Mouse (Mus musculus) embryonic facial prominence, embryonic 14.5 days (tissue): ENCODE measurements around the gene 2510002D24Rik. TPM values are rescaled to one million over a fixed set of nuclear protein-coding genes. Genes with fewer than 3 reads are reported as not detected.

Source experiments
- ATAC-seq: fragments of 200-750 bp; cut with Nextera tagmentation; 2 replicates; pipeline ENCODE4 v1.8.0; 2017; ENCODE audit warnings: low read depth, moderate number of reproducible peaks, moderate TSS enrichment
- DNase-seq: peaks from one replicate; pipeline ENCODE4 v3.0.0-alpha.2; 2015; ENCODE audit warnings: low spot score
- H3K27ac ChIP-seq: fragments of 300-500 bp; sonication (generic); replicated peaks from 2 replicates; pipeline ENCODE4 v1.5.1; 2014; ENCODE audit warnings: low read depth, mild to moderate bottlenecking, low read length, moderate library complexity
- H3K27me3 ChIP-seq: fragments of 300-500 bp; sonication (generic); replicated peaks from 2 replicates; pipeline ENCODE4 v1.6.1; 2014; ENCODE audit warnings: low read length; ENCODE audit not compliant: control insufficient read depth, insufficient read depth
- H3K36me3 ChIP-seq: fragments of 300-500 bp; sonication (generic); 2 replicates; pipeline ENCODE4 v1.6.1; 2014; ENCODE audit warnings: low read length, mixed read lengths; ENCODE audit not compliant: control insufficient read depth, insufficient read depth
- H3K4me1 ChIP-seq: fragments of 300-500 bp; sonication (generic); 2 replicates; pipeline ENCODE4 v1.6.1; 2014; ENCODE audit warnings: antibody characterized with exemption, low read length; ENCODE audit not compliant: control insufficient read depth, insufficient read depth
- H3K4me2 ChIP-seq: fragments of 300-500 bp; sonication (generic); 2 replicates; pipeline ENCODE4 v1.6.1; 2014; ENCODE audit warnings: low read depth, mild to moderate bottlenecking, low read length, moderate library complexity, mixed read lengths
- H3K4me3 ChIP-seq: fragments of 300-500 bp; sonication (generic); 2 replicates; pipeline ENCODE4 v1.5.1; 2014; ENCODE audit warnings: low read depth, mild to moderate bottlenecking, low read length
- H3K9ac ChIP-seq: fragments of 300-500 bp; sonication (generic); 2 replicates; pipeline ENCODE4 v1.6.1; 2014; ENCODE audit warnings: low read depth, mild to moderate bottlenecking, low read length, moderate library complexity, mixed read lengths
- H3K9me3 ChIP-seq: fragments of 300-500 bp; sonication (generic); 2 replicates; pipeline ENCODE4 v1.6.1; 2016; ENCODE audit warnings: low read length; ENCODE audit not compliant: control insufficient read depth
- WGBS: fragments of 180-500 bp; shearing (Covaris S2); extraction: QIAGEN DNeasy Blood & Tissue Kit; methylation state at CpG from one replicate; pipeline ENCODE4 v1.1.7; 2014; 5-methylcytosine and 5-hydroxymethylcytosine counted together
- polyA plus RNA-seq: library from polyadenylated mRNA; unstranded; fragments of >200 nt; fragmentation: Nextera tagmentation; extraction: Ambion mirVana; gene quantifications from 2 replicates; pipeline ENCODE4 v1.2.1, GENCODE M21; 2014

Gene 2510002D24Rik
- polyA plus RNA-seq, 1 experiment from 2014 or later = 20.1 TPM

GRCm38 (mm10) chr16:18876442-18877308, 40.3 kb downstream of the 2510002D24Rik start, which contains the start of the genes Mrpl40 and Hira:
TSS of gene Mrpl40 (minus strand) at chr16:18876862.
TSS of gene Hira (plus strand) at chr16:18877037.
- Histone ChIP-seq H3K9ac (peak within 1 kb of the TSS; percentile 87), H3K4me2 (peak within 1 kb of the TSS; percentile 84), H3K4me1 (0 out of 2 replicates have a peak, but pooled peaks cover 4% of the 10 kb centered on the region)

GRCm38 (mm10) chr16:18877386-18878090, 41.2 kb downstream of the 2510002D24Rik start:
- Histone ChIP-seq H3K9me3 (no peaks in the 10 kb centered on the region), H3K36me3 (peaks cover 29% of the 10 kb centered on the region), H3K4me1 (0 out of 2 replicates have a peak, but pooled peaks cover 4% of the 10 kb centered on the region), H3K27ac (peak overlapping the region; percentile 94), H3K9ac (peak overlapping the region; percentile 87), H3K27me3 (no peaks in the 10 kb centered on the region), H3K4me3 (peak overlapping the region; percentile 89), H3K4me2 (peak overlapping the region; percentile 84)
- 0% methylated on average over 20 of the region's 43 CpGs for WGBS
- peak; percentile 80 for DNase-seq
- peak; percentile 31 for ATAC-seq

More at GRCm38 (mm10) chr16:18876442-18877308, 40.3 kb downstream of the 2510002D24Rik start, which contains the start of the genes Mrpl40 and Hira:
- ATAC-seq (peak; percentile 94), DNase-seq (peak; percentile 95)
- WGBS = under 1% methylated on average over 42 of the region's 93 CpGs
- H3K27ac ChIP-seq = peak within 1 kb of the TSS; percentile 94
- H3K27me3 ChIP-seq = no peaks in the 10 kb centered on the region
- H3K4me3 ChIP-seq = peak within 1 kb of the TSS; percentile 89
- H3K9me3 ChIP-seq = no peaks in the 10 kb centered on the region
- peaks cover 38% of the 10 kb centered on the region for H3K36me3 ChIP-seq

GRCm38 (mm10) chr16:18878091-18878720, 41.8 kb downstream of the 2510002D24Rik start:
- Histone ChIP-seq H3K4me1 (0 out of 2 replicates have a peak, but pooled peaks cover 4% of the 10 kb centered on the region), H3K4me2 (peak overlapping the region; percentile 84), H3K27me3 (no peaks in the 10 kb centered on the region), H3K4me3 (peak overlapping the region; percentile 89), H3K9me3 (no peaks in the 10 kb centered on the region), H3K9ac (peak overlapping the region; percentile 87), H3K36me3 (peaks cover 22% of the 10 kb centered on the region), H3K27ac (peak overlapping the region; percentile 94)
- ATAC-seq = no peak
- DNase-seq = peak; percentile 51
- WGBS = 27% methylated on average over 20 of the region's 20 CpGs

DNA sequence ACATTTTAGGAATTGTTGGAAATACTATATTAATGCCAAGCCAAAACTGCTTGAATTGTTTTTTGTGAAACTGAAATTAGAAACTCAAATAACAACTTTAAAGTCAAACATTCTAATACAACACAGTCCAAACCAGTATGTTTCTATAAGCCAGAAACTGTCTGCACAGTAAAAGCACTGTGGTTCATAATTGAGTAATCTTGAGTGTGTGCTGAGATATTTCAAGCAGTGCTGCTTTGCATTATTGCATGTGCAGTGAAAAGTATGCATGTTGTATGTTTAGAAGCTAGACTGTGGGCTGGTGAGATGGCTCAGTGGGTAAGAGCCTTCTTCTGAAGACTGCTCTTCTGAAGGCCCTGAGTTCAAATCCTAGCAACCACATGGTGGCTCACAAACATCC, 47.7 kb downstream of the 2510002D24Rik start:
- DNase-seq (no peak), ATAC-seq (no peak)
- Histone ChIP-seq H3K27ac (no peak overlapping the region), H3K9ac (no peak overlapping the region), H3K27me3 (no peaks in the 10 kb centered on the region), H3K36me3 (0 out of 2 replicates have a peak, but pooled peaks cover 16% of the 10 kb centered on the region), H3K4me1 (0 out of 2 replicates have a peak, but pooled peaks cover 4% of the 10 kb centered on the region), H3K4me3 (no peak overlapping the region), H3K9me3 (no peaks in the 10 kb centered on the region), H3K4me2 (no peak overlapping the region)

Other genes starting within 250 kb of the 2510002D24Rik start
- gene Tbx1, start 245.9 kb upstream of the 2510002D24Rik start, polyA plus RNA-seq = 10.5 and 12.4 TPM in 2 replicates
- gene Gp1bb, start 214.2 kb upstream of the 2510002D24Rik start, polyA plus RNA-seq = 3.0 and 3.1 TPM in 2 replicates
- gene Gm49601, start 210.2 kb upstream of the 2510002D24Rik start, polyA plus RNA-seq = 2.4 and 2.6 TPM in 2 replicates
- gene Sept5, start 206.6 kb upstream of the 2510002D24Rik start, polyA plus RNA-seq = 34.1 and 43.5 TPM in 2 replicates
- 35.4 and 39.5 TPM in 2 replicates for gene Cldn5, start 59.7 kb upstream of the 2510002D24Rik start, polyA plus RNA-seq
- gene Ufd1, start 24.8 kb upstream of the 2510002D24Rik start, polyA plus RNA-seq = 49.2 and 55.5 TPM in 2 replicates
- gene Cdc45, start 24.6 kb upstream of the 2510002D24Rik start, polyA plus RNA-seq = 34.5 and 37.8 TPM in 2 replicates
- gene Gm28539, start within 50 bp of the 2510002D24Rik start, polyA plus RNA-seq = not detected in 2 replicates
- gene Mrpl40, start 40.3 kb downstream of the 2510002D24Rik start, polyA plus RNA-seq = 57.3 and 60.9 TPM in 2 replicates
- 10.8 and 14.7 TPM in 2 replicates for gene Hira, start 40.5 kb downstream of the 2510002D24Rik start, polyA plus RNA-seq